Mouse (Mus musculus) intestine, embryonic 16.5 days (tissue): ENCODE results near the gene Sirt7. TPM values are rescaled to one million over a fixed set of nuclear protein-coding genes. Genes with fewer than 3 reads are reported as not detected.

ENCODE experiments used
- ATAC-seq: fragments of 200-750 bp; cut with Nextera tagmentation; 2 replicates; pipeline ENCODE4 v1.8.0; 2017; ENCODE audit warnings: moderate TSS enrichment, moderate library complexity
- H3K27ac ChIP-seq: fragments of 300-500 bp; sonication (generic); 2 replicates; pipeline ENCODE4 v1.5.1; 2014; ENCODE audit warnings: mild to moderate bottlenecking, low read length
- H3K27me3 ChIP-seq: fragments of 300-500 bp; sonication (generic); replicated peaks from 2 replicates; pipeline ENCODE4 v1.6.1; 2014; ENCODE audit warnings: low read length, control low read depth, mixed read lengths; ENCODE audit not compliant: control insufficient read depth, insufficient read depth
- H3K36me3 ChIP-seq: fragments of 300-500 bp; sonication (generic); 2 replicates; pipeline ENCODE4 v1.6.1; 2014; ENCODE audit warnings: low read length, control low read depth; ENCODE audit not compliant: control insufficient read depth, insufficient read depth
- H3K4me1 ChIP-seq: fragments of 300-500 bp; sonication (generic); 2 replicates; pipeline ENCODE4 v1.6.1; 2014; ENCODE audit warnings: low read length, control low read depth, mixed read lengths; ENCODE audit not compliant: control insufficient read depth, insufficient read depth
- H3K4me2 ChIP-seq: fragments of 300-500 bp; sonication (generic); 2 replicates; pipeline ENCODE4 v1.6.1; 2014; ENCODE audit warnings: low read depth, low read length, control low read depth
- H3K4me3 ChIP-seq: fragments of 300-500 bp; sonication (generic); 2 replicates; pipeline ENCODE4 v1.5.1; 2014; ENCODE audit warnings: mild to moderate bottlenecking, low read length
- H3K9ac ChIP-seq: fragments of 300-500 bp; sonication (generic); 2 replicates; pipeline ENCODE4 v1.6.1; 2014; ENCODE audit warnings: low read depth, low read length
- H3K9me3 ChIP-seq: fragments of 300-500 bp; sonication (generic); 2 replicates; pipeline ENCODE4 v1.6.1; 2016; ENCODE audit warnings: low read length, control low read depth; ENCODE audit not compliant: control insufficient read depth
- WGBS: fragments of 180-500 bp; shearing (Covaris S2); extraction: QIAGEN DNeasy Blood & Tissue Kit; methylation state at CpG from one replicate; pipeline ENCODE4 v1.1.7; 2014; 5-methylcytosine and 5-hydroxymethylcytosine counted together
- polyA plus RNA-seq: library from polyadenylated mRNA; unstranded; fragments of >200 nt; fragmentation: Nextera tagmentation; extraction: Ambion mirVana; gene quantifications from 2 replicates; pipeline ENCODE4 v1.2.1, GENCODE M21; 2015

Gene Sirt7
- polyA plus RNA-seq, 1 experiment from 2014 or later = 47.7 TPM

- H3K4me1 ChIP-seq = peaks cover 38% of the 10 kb centered on the region
- H3K9ac ChIP-seq = peak within 1 kb of the TSS; percentile 94
- WGBS = 4% methylated on average over 70 of the region's 75 CpGs
- H3K4me3 ChIP-seq = peak within 1 kb of the TSS; percentile 75
- peak within 1 kb of the TSS; percentile 63 for H3K4me2 ChIP-seq
- ATAC-seq = peak; percentile 40
- H3K27me3 ChIP-seq = no peaks in the 10 kb centered on the region
- H3K27ac ChIP-seq = peak within 1 kb of the TSS; percentile 93
- peaks cover 29% of the 10 kb centered on the region for H3K36me3 ChIP-seq
- H3K9me3 ChIP-seq = no peaks in the 10 kb centered on the region
Measured at GRCm38 (mm10) chr11:120581490-120582267, 43.4 kb downstream of the Sirt7 start, which contains the start of gene Arhgdia. Arhgdia (minus strand) TSS chr11:120581624.

GRCm38 (mm10) chr11:120580871-120581331, 44.1 kb downstream of the Sirt7 start:
- peak overlapping the region; percentile 94 for H3K9ac ChIP-seq
- H3K4me3 ChIP-seq = peak overlapping the region; percentile 75
- no peaks in the 10 kb centered on the region for H3K27me3 ChIP-seq
- peak overlapping the region; percentile 63 for H3K4me2 ChIP-seq
- peaks cover 29% of the 10 kb centered on the region for H3K36me3 ChIP-seq
- under 1% methylated on average over 37 of the region's 44 CpGs for WGBS
- no peaks in the 10 kb centered on the region for H3K9me3 ChIP-seq
- peak overlapping the region; percentile 93 for H3K27ac ChIP-seq
- peak; percentile 38 for ATAC-seq
- H3K4me1 ChIP-seq = peaks cover 42% of the 10 kb centered on the region

GRCm38 (mm10) chr11:120580190-120580589, 44.9 kb downstream of the Sirt7 start:
- no peak for ATAC-seq

GRCm38 (mm10) chr11:120579316-120580107, 45.5 kb downstream of the Sirt7 start:
- no peaks in the 10 kb centered on the region for H3K9me3 ChIP-seq
- peaks cover 24% of the 10 kb centered on the region for H3K36me3 ChIP-seq
- peak overlapping the region; percentile 75 for H3K4me3 ChIP-seq
- peak overlapping the region; percentile 93 for H3K27ac ChIP-seq
- 49% methylated on average over 15 of the region's 15 CpGs for WGBS
- H3K4me1 ChIP-seq = peaks cover 46% of the 10 kb centered on the region
- peak overlapping the region; percentile 94 for H3K9ac ChIP-seq
- H3K27me3 ChIP-seq = no peaks in the 10 kb centered on the region
- ATAC-seq = no peak
- peak overlapping the region; percentile 63 for H3K4me2 ChIP-seq

More at GRCm38 (mm10) chr11:120580190-120580589, 44.9 kb downstream of the Sirt7 start:
- Histone ChIP-seq H3K36me3 (peaks cover 28% of the 10 kb centered on the region), H3K9ac (peak overlapping the region; percentile 94), H3K4me3 (peak overlapping the region; percentile 75), H3K9me3 (no peaks in the 10 kb centered on the region), H3K4me2 (peak overlapping the region; percentile 63), H3K27me3 (no peaks in the 10 kb centered on the region), H3K27ac (peak overlapping the region; percentile 93), H3K4me1 (peaks cover 43% of the 10 kb centered on the region)
- 47% methylated on average over 7 of the region's 7 CpGs for WGBS

GRCm38 (mm10) chr11:120578694-120579243, 46.3 kb downstream of the Sirt7 start:
- no peak overlapping the region for H3K4me2 ChIP-seq
- H3K9ac ChIP-seq = peak overlapping the region; percentile 94; the same call in 1 of the 2 replicates
- 81% methylated on average over 11 of the region's 11 CpGs for WGBS
- no peak overlapping the region for H3K4me3 ChIP-seq
- no peak for ATAC-seq
- H3K36me3 ChIP-seq = peaks cover 21% of the 10 kb centered on the region
- H3K9me3 ChIP-seq = no peaks in the 10 kb centered on the region
- peaks cover 50% of the 10 kb centered on the region for H3K4me1 ChIP-seq
- peak overlapping the region; percentile 96 for H3K27ac ChIP-seq
- no peaks in the 10 kb centered on the region for H3K27me3 ChIP-seq

- Histone ChIP-seq H3K36me3 (peaks cover 20% of the 10 kb centered on the region), H3K4me1 (peaks cover 50% of the 10 kb centered on the region), H3K27ac (peak overlapping the region; percentile 96), H3K9ac (peak overlapping the region; percentile 45; the same call in 1 of the 2 replicates), H3K9me3 (no peaks in the 10 kb centered on the region), H3K4me2 (no peak overlapping the region), H3K27me3 (no peaks in the 10 kb centered on the region), H3K4me3 (no peak overlapping the region)
- ATAC-seq = no peak
- 77% methylated on average over 10 of the region's 10 CpGs for WGBS
Measured at GRCm38 (mm10) chr11:120578024-120578693, 46.9 kb downstream of the Sirt7 start.

- Histone ChIP-seq H3K27ac (peak overlapping the region; percentile 96), H3K4me2 (peak overlapping the region; percentile 44), H3K27me3 (no peaks in the 10 kb centered on the region), H3K9ac (peak overlapping the region; percentile 50; the same call in 1 of the 2 replicates), H3K9me3 (no peaks in the 10 kb centered on the region), H3K4me3 (peak overlapping the region; percentile 23; the same call in 1 of the 2 replicates), H3K4me1 (peaks cover 50% of the 10 kb centered on the region), H3K36me3 (peaks cover 20% of the 10 kb centered on the region)
- no peak for ATAC-seq
- WGBS = 84% methylated on average over 7 of the region's 7 CpGs
Measured at GRCm38 (mm10) chr11:120577211-120578023, 47.6 kb downstream of the Sirt7 start.

GRCm38 (mm10) chr11:120576365-120576981, 48.6 kb downstream of the Sirt7 start:
- peak; percentile 24 for ATAC-seq
- Histone ChIP-seq H3K9ac (peak overlapping the region; percentile 50), H3K4me1 (peaks cover 50% of the 10 kb centered on the region), H3K4me2 (peak overlapping the region; percentile 44), H3K9me3 (no peaks in the 10 kb centered on the region), H3K27me3 (no peaks in the 10 kb centered on the region), H3K4me3 (peak overlapping the region; percentile 23), H3K36me3 (peaks cover 20% of the 10 kb centered on the region), H3K27ac (peak overlapping the region; percentile 96)
- 73% methylated on average over 3 of the region's 3 CpGs for WGBS
